Mouse (Mus musculus): ENCODE data around the gene Ank3. TPM values are rescaled to one million over a fixed set of nuclear protein-coding genes. Genes with fewer than 3 reads are reported as not detected.

The Ank3 gene
- polyA plus RNA-seq, 1 experiment from 2014 or later = 102 TPM

DNA sequence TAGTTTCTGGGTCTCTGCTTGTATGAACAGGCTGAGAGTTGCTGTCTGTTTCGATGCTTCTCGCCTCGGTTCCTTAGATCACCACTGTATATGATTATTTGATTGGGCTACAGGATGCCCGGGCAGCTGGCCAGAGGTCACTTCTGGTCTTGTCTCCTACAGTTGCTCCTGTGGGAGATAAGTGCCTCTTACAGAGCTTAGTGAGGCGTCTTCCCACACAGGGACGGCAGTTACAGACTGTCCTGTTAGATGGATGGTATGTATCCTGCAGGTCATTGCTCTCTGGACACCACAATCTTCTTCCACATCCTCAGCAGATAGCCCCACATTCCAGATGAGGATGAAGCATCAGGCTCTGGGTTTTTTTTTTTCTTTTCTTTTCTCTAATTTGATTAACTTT lies 21.7 kb downstream of the Ank3 start:
- Histone ChIP-seq H3K9me3 (0 out of 2 replicates have a peak, but pooled peaks cover 3% of the 10 kb centered on the region), H3K4me2 (replicated peaks) (no peak overlapping the region), H3K4me3 (replicated peaks) (no peak overlapping the region), H3K9ac (replicated peaks) (no peak overlapping the region), H3K36me3 (no peaks in the 10 kb centered on the region), H3K27ac (no peak overlapping the region), H3K27me3 (no peaks in the 10 kb centered on the region), H3K4me1 (replicated peaks) (no peaks in the 10 kb centered on the region)
- ATAC-seq = no peak
- 90% methylated on average over 6 of the region's 6 CpGs for WGBS

GRCm38 (mm10) chr10:69424051-69424450 lies 25.5 kb downstream of the Ank3 start:
- Histone ChIP-seq H3K9ac (replicated peaks) (no peak overlapping the region), H3K4me2 (replicated peaks) (no peak overlapping the region), H3K4me1 (replicated peaks) (no peaks in the 10 kb centered on the region), H3K36me3 (no peaks in the 10 kb centered on the region), H3K27me3 (no peaks in the 10 kb centered on the region), H3K27ac (no peak overlapping the region), H3K9me3 (0 out of 2 replicates have a peak, but pooled peaks cover 3% of the 10 kb centered on the region), H3K4me3 (replicated peaks) (no peak overlapping the region)
- no peak for ATAC-seq
- 86% methylated on average over 3 of the region's 3 CpGs for WGBS

DNA sequence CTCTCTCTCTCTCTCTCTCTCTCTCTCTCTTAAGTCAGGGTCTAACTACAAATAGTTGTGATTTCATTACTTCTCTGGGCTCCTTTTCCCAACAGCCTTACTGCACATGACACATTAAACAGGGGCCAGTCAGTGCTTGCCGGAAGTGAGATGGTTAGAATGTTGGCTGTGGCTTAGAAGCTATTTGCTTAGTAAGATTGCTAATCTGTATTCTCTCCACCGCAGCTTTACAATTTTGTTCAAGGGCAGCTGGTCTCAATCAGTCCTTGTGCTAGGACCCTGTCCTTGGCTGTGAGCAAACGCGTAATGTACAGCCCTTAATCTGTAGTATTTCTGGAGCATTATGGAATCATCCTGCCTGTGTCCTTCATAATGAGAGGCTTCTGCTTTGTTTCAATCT lies 31.6 kb downstream of the Ank3 start:
- no peaks in the 10 kb centered on the region for H3K4me1 ChIP-seq (replicated peaks)
- no peak for ATAC-seq
- no peaks in the 10 kb centered on the region for H3K27me3 ChIP-seq
- H3K27ac ChIP-seq = no peak overlapping the region
- no peak overlapping the region for H3K4me3 ChIP-seq (replicated peaks)
- H3K4me2 ChIP-seq (replicated peaks) = no peak overlapping the region
- no peak overlapping the region for H3K9ac ChIP-seq (replicated peaks)
- H3K36me3 ChIP-seq = no peaks in the 10 kb centered on the region
- no peaks in the 10 kb centered on the region for H3K9me3 ChIP-seq
- WGBS = 85% methylated on average over 4 of the region's 4 CpGs

- Histone ChIP-seq H3K27ac (no peak overlapping the region), H3K36me3 (no peaks in the 10 kb centered on the region), H3K9ac (replicated peaks) (no peak overlapping the region), H3K4me2 (replicated peaks) (no peak overlapping the region), H3K4me3 (replicated peaks) (no peak overlapping the region), H3K9me3 (no peaks in the 10 kb centered on the region), H3K27me3 (no peaks in the 10 kb centered on the region), H3K4me1 (replicated peaks) (no peaks in the 10 kb centered on the region)
- ATAC-seq = no peak
- 94% methylated on average over 7 of the region's 7 CpGs for WGBS
Observed at GRCm38 (mm10) chr10:69431101-69431500, 32.5 kb downstream of the Ank3 start.

DNA sequence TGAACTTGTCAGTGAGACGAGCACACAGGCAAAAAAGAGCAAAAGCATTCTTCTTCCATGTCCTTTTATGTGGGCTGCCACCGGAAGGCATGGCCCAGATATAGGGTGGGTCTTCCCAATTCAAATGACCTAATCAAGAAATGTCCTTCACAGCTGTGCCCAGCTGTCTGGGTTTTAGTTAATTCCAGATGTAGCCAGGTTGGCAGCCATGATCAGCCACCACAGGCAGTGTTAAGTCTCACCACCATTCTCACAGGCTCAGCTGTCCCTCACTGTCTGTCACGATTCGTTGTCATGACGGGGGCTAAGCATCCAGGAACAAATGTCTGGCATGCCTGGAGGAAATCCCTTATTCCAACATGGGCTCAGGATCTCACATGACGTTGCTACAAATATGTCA lies 36.6 kb downstream of the Ank3 start:
- H3K27me3 ChIP-seq = no peaks in the 10 kb centered on the region
- H3K4me3 ChIP-seq (replicated peaks) = no peak overlapping the region
- H3K27ac ChIP-seq = no peak overlapping the region
- H3K9ac ChIP-seq (replicated peaks) = no peak overlapping the region
- no peaks in the 10 kb centered on the region for H3K9me3 ChIP-seq
- 78% methylated on average over 6 of the region's 6 CpGs for WGBS
- H3K4me2 ChIP-seq (replicated peaks) = no peak overlapping the region
- no peaks in the 10 kb centered on the region for H3K36me3 ChIP-seq
- no peaks in the 10 kb centered on the region for H3K4me1 ChIP-seq (replicated peaks)
- no peak for ATAC-seq

GRCm38 (mm10) chr10:69439449-69439848 lies 40.9 kb downstream of the Ank3 start:
- H3K4me2 ChIP-seq (replicated peaks) = no peak overlapping the region
- no peaks in the 10 kb centered on the region for H3K9me3 ChIP-seq
- WGBS = 75% methylated on average over 8 of the region's 8 CpGs
- no peak overlapping the region for H3K9ac ChIP-seq (replicated peaks)
- no peaks in the 10 kb centered on the region for H3K36me3 ChIP-seq
- ATAC-seq = no peak
- no peaks in the 10 kb centered on the region for H3K27me3 ChIP-seq
- no peaks in the 10 kb centered on the region for H3K4me1 ChIP-seq (replicated peaks)
- no peak overlapping the region for H3K27ac ChIP-seq
- H3K4me3 ChIP-seq (replicated peaks) = no peak overlapping the region

- no peak overlapping the region for H3K4me2 ChIP-seq (replicated peaks)
- no peaks in the 10 kb centered on the region for H3K36me3 ChIP-seq
- no peak overlapping the region for H3K9ac ChIP-seq (replicated peaks)
- no peak overlapping the region for H3K4me3 ChIP-seq (replicated peaks)
- no peak overlapping the region for H3K27ac ChIP-seq
- H3K4me1 ChIP-seq (replicated peaks) = no peaks in the 10 kb centered on the region
- WGBS = 82% methylated on average over 5 of the region's 5 CpGs
- ATAC-seq = no peak
- H3K27me3 ChIP-seq = no peaks in the 10 kb centered on the region
- H3K9me3 ChIP-seq = no peaks in the 10 kb centered on the region
Observed at GRCm38 (mm10) chr10:69444546-69444945, 46.0 kb downstream of the Ank3 start.

- ATAC-seq = no peak
- Histone ChIP-seq H3K27me3 (no peaks in the 10 kb centered on the region), H3K9me3 (no peaks in the 10 kb centered on the region), H3K27ac (no peak overlapping the region), H3K4me1 (replicated peaks) (no peaks in the 10 kb centered on the region), H3K4me3 (replicated peaks) (no peak overlapping the region), H3K36me3 (no peaks in the 10 kb centered on the region), H3K4me2 (replicated peaks) (no peak overlapping the region), H3K9ac (replicated peaks) (no peak overlapping the region)
- 47% methylated on average over 7 of the region's 7 CpGs for WGBS
Observed at GRCm38 (mm10) chr10:69445951-69446350, 47.4 kb downstream of the Ank3 start.

GRCm38 (mm10) chr10:69446566-69446965 lies 48.0 kb downstream of the Ank3 start:
- no peaks in the 10 kb centered on the region for H3K36me3 ChIP-seq
- H3K4me2 ChIP-seq (replicated peaks) = no peak overlapping the region
- WGBS = 91% methylated on average over 5 of the region's 5 CpGs
- no peaks in the 10 kb centered on the region for H3K27me3 ChIP-seq
- ATAC-seq = no peak
- H3K4me1 ChIP-seq (replicated peaks) = no peaks in the 10 kb centered on the region
- H3K9ac ChIP-seq (replicated peaks) = no peak overlapping the region
- no peak overlapping the region for H3K27ac ChIP-seq
- H3K4me3 ChIP-seq (replicated peaks) = no peak overlapping the region
- no peaks in the 10 kb centered on the region for H3K9me3 ChIP-seq

- no peaks in the 10 kb centered on the region for H3K27me3 ChIP-seq
- H3K4me3 ChIP-seq (replicated peaks) = no peak overlapping the region
- H3K4me1 ChIP-seq (replicated peaks) = no peaks in the 10 kb centered on the region
- no peak overlapping the region for H3K9ac ChIP-seq (replicated peaks)
- H3K36me3 ChIP-seq = no peaks in the 10 kb centered on the region
- no peak overlapping the region for H3K27ac ChIP-seq
- no peak overlapping the region for H3K4me2 ChIP-seq (replicated peaks)
- no peak for ATAC-seq
- WGBS = 94% methylated on average over 5 of the region's 5 CpGs
- H3K9me3 ChIP-seq = no peaks in the 10 kb centered on the region
Observed at GRCm38 (mm10) chr10:69447308-69447707, 48.7 kb downstream of the Ank3 start.

- no peaks in the 10 kb centered on the region for H3K9me3 ChIP-seq
- no peak for ATAC-seq
- 73% methylated on average over 3 of the region's 3 CpGs for WGBS
- no peak overlapping the region for H3K9ac ChIP-seq (replicated peaks)
- no peak overlapping the region for H3K27ac ChIP-seq
- no peak overlapping the region for H3K4me3 ChIP-seq (replicated peaks)
- no peaks in the 10 kb centered on the region for H3K27me3 ChIP-seq
- no peaks in the 10 kb centered on the region for H3K4me1 ChIP-seq (replicated peaks)
- no peaks in the 10 kb centered on the region for H3K36me3 ChIP-seq
- H3K4me2 ChIP-seq (replicated peaks) = no peak overlapping the region
Observed at GRCm38 (mm10) chr10:69448174-69448573, 49.6 kb downstream of the Ank3 start.

DNA sequence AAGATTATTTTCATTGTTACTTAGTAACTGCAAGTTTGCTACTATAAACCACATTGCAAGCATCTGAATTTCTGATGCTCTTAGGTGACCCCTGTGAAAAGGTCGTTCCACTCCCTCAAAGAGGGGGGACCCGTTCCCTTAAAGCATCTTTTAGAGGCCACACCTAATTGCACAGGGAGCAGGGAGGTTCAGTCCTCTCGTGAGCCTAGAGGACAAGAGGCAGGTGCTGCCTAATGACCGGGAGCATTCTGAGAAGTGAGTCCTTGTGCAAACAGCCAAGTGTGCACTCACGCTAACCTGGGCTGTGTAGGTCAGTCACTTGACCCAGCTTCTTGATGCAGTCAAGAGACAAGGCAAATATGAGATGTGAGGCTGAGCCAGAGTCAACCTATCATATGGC lies 52.4 kb downstream of the Ank3 start:
- Histone ChIP-seq H3K27me3 (no peaks in the 10 kb centered on the region), H3K4me3 (replicated peaks) (no peak overlapping the region), H3K9ac (replicated peaks) (no peak overlapping the region), H3K27ac (no peak overlapping the region), H3K4me1 (replicated peaks) (no peaks in the 10 kb centered on the region), H3K36me3 (no peaks in the 10 kb centered on the region), H3K4me2 (replicated peaks) (no peak overlapping the region), H3K9me3 (no peaks in the 10 kb centered on the region)
- ATAC-seq = no peak
- 71% methylated on average over 5 of the region's 5 CpGs for WGBS

DNA sequence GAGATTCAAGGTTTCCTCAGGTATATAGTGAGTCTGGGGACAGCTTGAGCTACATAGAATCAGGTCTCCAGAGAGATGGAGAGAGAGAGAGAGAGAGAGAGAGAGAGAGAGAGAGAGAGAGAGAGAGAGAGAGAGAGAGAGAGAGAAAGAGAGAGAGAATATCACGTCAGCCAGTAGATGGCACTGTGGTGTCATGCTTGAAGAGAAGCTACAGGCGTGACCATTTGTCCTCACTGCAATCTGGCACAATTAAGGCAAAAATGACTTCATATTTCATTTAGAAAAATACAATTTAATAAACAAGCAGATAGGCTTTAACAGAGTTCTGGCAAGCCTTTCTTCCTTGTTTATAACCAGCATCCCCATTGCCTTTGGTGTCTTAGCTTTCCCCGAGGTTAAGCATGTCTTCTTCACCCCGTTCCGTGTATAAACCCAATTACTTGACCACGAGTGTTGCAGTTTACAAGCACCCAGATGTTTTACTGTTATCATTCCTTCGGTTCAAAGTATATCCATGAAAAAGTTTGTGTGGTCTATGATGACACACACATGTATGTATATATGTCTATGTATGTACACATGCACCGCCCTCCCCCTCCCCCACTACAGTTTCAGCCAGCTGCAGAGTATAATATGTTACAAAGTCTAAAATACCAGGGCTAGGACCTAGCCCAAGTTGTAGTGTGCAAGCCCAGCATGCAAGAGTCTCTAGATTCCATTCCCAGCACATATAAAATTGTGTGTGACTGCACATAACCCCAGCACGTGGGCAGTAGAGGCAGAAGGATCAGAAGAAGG lies 53.8 kb downstream of the Ank3 start:
- ATAC-seq = peak; percentile 62
- H3K4me2 ChIP-seq (replicated peaks) = no peak overlapping the region

More for the DNA sequence above, 53.8 kb downstream of the Ank3 start:
- Histone ChIP-seq H3K27ac (no peak overlapping the region), H3K9me3 (no peaks in the 10 kb centered on the region), H3K4me3 (replicated peaks) (no peak overlapping the region), H3K36me3 (no peaks in the 10 kb centered on the region), H3K4me1 (replicated peaks) (no peaks in the 10 kb centered on the region), H3K27me3 (no peaks in the 10 kb centered on the region), H3K9ac (replicated peaks) (no peak overlapping the region)
- WGBS = 58% methylated on average over 9 of the region's 9 CpGs

Data from midbrain, embryonic 13.5 days (tissue).